Mouse (Mus musculus) layer of hippocampus, adult 2 months (tissue): ENCODE results near the gene Trim12c. TPM values are rescaled to one million over a fixed set of nuclear protein-coding genes. Genes with fewer than 3 reads are reported as not detected.
A peak's percentile ranks its signal among the peaks of the same experiment; 100 is the strongest.

Experiments
- DNase-seq, 2 experiments: peaks; one replicate each; pipeline ENCODE4 v3.0.0; 2022; ENCODE audit warnings: low spot score in 2 of 2
- H3K27ac ChIP-seq: fragments of 200-600 bp; 2 replicates; pipeline ENCODE4 v1.8.1; 2022
- H3K4me3 ChIP-seq: fragments of 200-600 bp; 2 replicates; pipeline ENCODE4 v1.8.1; 2022; ENCODE audit warnings: mild to moderate bottlenecking
- CTCF ChIP-seq: fragments of 200-600 bp; conservative IDR thresholded peaks from 2 replicates; pipeline ENCODE4 v1.8.1; 2022; ENCODE audit warnings: antibody characterized with exemption, mild to moderate bottlenecking, moderate library complexity
- total RNA-seq, 2 experiments: library from RNA; stranded (reverse); gene quantifications; 2 replicates each; pipeline ENCODE4 v1.2.3; 2021

The Trim12c gene
- total RNA-seq, 2 experiments from 2014 or later: 1.5 to 2.1 TPM

- H3K4me3 ChIP-seq: peak overlapping the region; percentile 44
- no peak for TF ChIP-seq CTCF
- DNase-seq: no peak
- H3K27ac ChIP-seq: peak overlapping the region; percentile 46; the same call in 1 of the 2 replicates
Measured at GRCm38 (mm10) chr7:104314796-104315353, 38.3 kb downstream of the Trim12c start.

GRCm38 (mm10) chr7:104291638-104292400 lies 61.3 kb downstream of the Trim12c start:
- DNase-seq: no peak
- TF ChIP-seq CTCF: no peak
- no peak overlapping the region for H3K4me3 ChIP-seq
- no peak overlapping the region for H3K27ac ChIP-seq

GRCm38 (mm10) chr7:104290641-104291040 lies 62.5 kb downstream of the Trim12c start:
- no peak for DNase-seq
- no peak overlapping the region for H3K27ac ChIP-seq
- no peak overlapping the region for H3K4me3 ChIP-seq
- no peak for TF ChIP-seq CTCF

Other genes with a start within 250 kb of the Trim12c start
- gene Olfr646, start 248.5 kb downstream of the Trim12c start, total RNA-seq: under 1 TPM in 1 of 2 experiments, not detected in 1; 0.18 TPM
- gene Ubqln5, start 223.5 kb downstream of the Trim12c start, total RNA-seq: not detected
- not detected for gene Olfr643, start 216.0 kb downstream of the Trim12c start, total RNA-seq
- gene Ubqln3, start 210.1 kb downstream of the Trim12c start, total RNA-seq: not detected
- gene Ubqlnl, start 202.8 kb downstream of the Trim12c start, total RNA-seq: not detected
- gene Olfm5, start 188.5 kb downstream of the Trim12c start, total RNA-seq: not detected
- gene Olfr648, start 170.0 kb downstream of the Trim12c start, total RNA-seq: under 1 TPM; 0.20 to 0.26 TPM
- gene Olfr649, start 157.4 kb downstream of the Trim12c start, total RNA-seq: not detected
- gene Trim6, start 134.6 kb downstream of the Trim12c start, total RNA-seq: under 1 TPM; 0.25 to 0.28 TPM
- 1 to 10 TPM; 1.1 to 2.0 TPM for gene Trim34a, start 108.9 kb downstream of the Trim12c start, total RNA-seq
- gene Trim5, start 65.3 kb downstream of the Trim12c start, total RNA-seq: under 1 TPM; 0.49 to 0.76 TPM
- gene Trim12a, start 37.9 kb downstream of the Trim12c start, total RNA-seq: 1 to 10 TPM; 2.5 to 2.9 TPM
- gene Trim34b, start 23.9 kb downstream of the Trim12c start, total RNA-seq: not detected
- not detected for gene Trim30b, start 16.5 kb upstream of the Trim12c start, total RNA-seq
- not detected for gene Trim30c, start 47.5 kb upstream of the Trim12c start, total RNA-seq
- 1 to 10 TPM in 1 of 2 experiments, under 1 TPM in 1; 0.64 to 1.1 TPM for gene Trim30a, start 111.8 kb upstream of the Trim12c start, total RNA-seq
- gene Trim30d, start 154.5 kb upstream of the Trim12c start, total RNA-seq: under 1 TPM; 0.33 to 0.34 TPM
- gene Olfr651, start 196.8 kb upstream of the Trim12c start, total RNA-seq: not detected
- gene Olfr652, start 207.5 kb upstream of the Trim12c start, total RNA-seq: not detected
- gene Olfr653, start 224.0 kb upstream of the Trim12c start, total RNA-seq: not detected
- not detected for gene Olfr654, start 233.7 kb upstream of the Trim12c start, total RNA-seq
- not detected for gene Olfr655, start 248.4 kb upstream of the Trim12c start, total RNA-seq